ENCODE assay signal across 8 mouse cellular contexts in genomic region chr4:120650208-120650592, GRCm38 (mm10). TPM values are rescaled to one million over a fixed set of nuclear protein-coding genes. Genes with fewer than 3 reads are reported as not detected.
A peak's percentile ranks its signal among the peaks of the same experiment; 100 is the strongest.
DNase-seq lines count a peak whose midpoint lies in the region; ATAC-seq and TF ChIP-seq lines count a peak whose summit lies in the region.

No protein-coding gene starts in this region.

- H3K36me3 ChIP-seq in heart, embryonic 10.5 days = no peaks in the 10 kb centered on the region
- no peaks in the 10 kb centered on the region for H3K36me3 ChIP-seq in ES-E14 (ENCODE audit: control insufficient read depth, insufficient read depth, low read length, poor library complexity, severe bottlenecking)
- no peaks in the 10 kb centered on the region for H3K36me3 ChIP-seq in forebrain, embryonic 14.5 days (ENCODE audit: control insufficient read depth, insufficient read depth, low read length)
- no peaks in the 10 kb centered on the region for H3K36me3 ChIP-seq in liver, embryonic 14.5 days (replicated peaks; ENCODE audit: control insufficient read depth, insufficient read depth, low read depth)
- no peaks in the 10 kb centered on the region for H3K36me3 ChIP-seq in kidney, adult 2 months (ENCODE audit: control insufficient read depth, insufficient read depth, low read length)

- H3K27ac ChIP-seq in heart, embryonic 10.5 days = peak overlapping the region; percentile 84
- H3K27ac ChIP-seq in ES-E14 (ENCODE audit: insufficient read depth, low read depth, low read length, poor library complexity, severe bottlenecking) = no peak overlapping the region
- no peak overlapping the region for H3K27ac ChIP-seq in forebrain, embryonic 14.5 days (ENCODE audit: low read depth, low read length)
- no peak overlapping the region for H3K27ac ChIP-seq in liver, embryonic 14.5 days
- H3K27ac ChIP-seq in kidney, adult 2 months (ENCODE audit: insufficient read depth, low read depth, low read length) = no peak overlapping the region

- 20% methylated on average over 7 of the region's 7 CpGs for WGBS in heart, embryonic 10.5 days
- 20% methylated on average over 7 of the region's 7 CpGs for WGBS in forebrain, embryonic 14.5 days
- WGBS in liver, embryonic 14.5 days (ENCODE audit: insufficient replicate concordance) = 19% methylated on average over 7 of the region's 7 CpGs
- 37% methylated on average over 7 of the region's 7 CpGs for WGBS in kidney, adult 2 months

- peak overlapping the region; percentile 95 for H3K4me2 ChIP-seq in forebrain, embryonic 14.5 days (ENCODE audit: low read length)
- H3K4me2 ChIP-seq in liver, embryonic 14.5 days (ENCODE audit: low read depth) = peak overlapping the region; percentile 95

- TF ChIP-seq CTCF in liver, embryonic 14.5 days (IDR thresholded peaks at IDR 0.05; ENCODE audit: low read depth) = no peak
- TF ChIP-seq CTCF in kidney, adult 2 months (conservative IDR thresholded peaks at IDR 0.05; ENCODE audit: insufficient read depth, insufficient read length, low read depth, low read length) = no peak

- H3K4me1 ChIP-seq in heart, embryonic 10.5 days = peaks cover 9% of the 10 kb centered on the region
- no peaks in the 10 kb centered on the region for H3K4me1 ChIP-seq in ES-E14 (ENCODE audit: control insufficient read depth in 2 of 2, insufficient read depth in 2 of 2, low read length in 2 of 2, poor library complexity in 1 of 2)
- H3K4me1 ChIP-seq in forebrain, embryonic 14.5 days (ENCODE audit: control insufficient read depth, insufficient read depth, low read length) = peaks cover 6% of the 10 kb centered on the region
- H3K4me1 ChIP-seq in liver, embryonic 14.5 days (replicated peaks; ENCODE audit: control insufficient read depth in 2 of 2, insufficient read depth in 2 of 2, low read length in 1 of 2) = peaks cover 6 to 16% of the 10 kb centered on the region in 2 experiments; a peak in 3 of 4 replicates
- H3K4me1 ChIP-seq in kidney, adult 2 months (ENCODE audit: control insufficient read depth, insufficient read depth, low read length) = no peaks in the 10 kb centered on the region

- no peak for TF ChIP-seq EP300 in liver, embryonic 14.5 days (IDR thresholded peaks at IDR 0.05; ENCODE audit: low read depth)

- ATAC-seq in forebrain, embryonic 14.5 days = peak; percentile 54; the same call in 1 of the 2 replicates
- ATAC-seq in liver, embryonic 14.5 days (ENCODE audit: insufficient read depth) = no peak

- peak overlapping the region; percentile 71 for H3K4me3 ChIP-seq in heart, embryonic 10.5 days
- H3K4me3 ChIP-seq in ES-E14 (ENCODE audit: insufficient read depth in 1 of 2, low read depth in 1 of 2, low read length in 2 of 2, poor library complexity in 1 of 2, severe bottlenecking in 1 of 2) = peak overlapping the region; percentile 60 to 63; a peak in 2 of 4 replicates
- H3K4me3 ChIP-seq in forebrain, embryonic 14.5 days (ENCODE audit: low read depth, low read length) = peak overlapping the region; percentile 49
- H3K4me3 ChIP-seq in liver, embryonic 14.5 days (ENCODE audit: insufficient read depth in 1 of 2, low read depth in 2 of 2, low read length in 2 of 2) = peak overlapping the region in 1 of 2 experiments; percentile 60; a peak in 2 of 4 replicates
- no peak overlapping the region for H3K4me3 ChIP-seq in kidney, adult 2 months (ENCODE audit: insufficient read depth, low read depth, low read length)

- peaks cover 69% of the 10 kb centered on the region for H3K27me3 ChIP-seq in heart, embryonic 10.5 days (ENCODE audit: insufficient read depth, poor library complexity, severe bottlenecking)
- H3K27me3 ChIP-seq in forebrain, embryonic 14.5 days (replicated peaks; ENCODE audit: control insufficient read depth, insufficient read depth, low read length) = peaks cover 13% of the 10 kb centered on the region; the same call in 1 of the 2 replicates
- H3K27me3 ChIP-seq in liver, embryonic 14.5 days (ENCODE audit: control insufficient read depth, insufficient read depth, low read length) = peaks cover 28% of the 10 kb centered on the region
- peaks cover 1% of the 10 kb centered on the region for H3K27me3 ChIP-seq in kidney, adult 2 months (replicated peaks; ENCODE audit: control insufficient read depth, insufficient read depth, low read length)

- in situ Hi-C loops in ES-E14 (cut with MboI; ENCODE audit: low sequenced_read_pairs in 2 of 2, unreplicated experiment in 2 of 2) = no loop called here

- H3K9ac ChIP-seq in ES-E14 (ENCODE audit: insufficient read depth, low read depth, low read length, poor library complexity, severe bottlenecking) = no peak overlapping the region
- H3K9ac ChIP-seq in forebrain, embryonic 14.5 days (ENCODE audit: low read length) = peak overlapping the region; percentile 71
- peak overlapping the region; percentile 72; the same call in 1 of the 2 replicates for H3K9ac ChIP-seq in liver, embryonic 14.5 days (replicated peaks)

- DNase-seq in heart, embryonic 10.5 days (ENCODE audit: low spot score) = no peak
- DNase-seq in heart, adult 8-10 months (ENCODE audit: low spot score) = no peak
- no peak for DNase-seq in ES-E14 (ENCODE audit: low read depth, low spot score)
- no peak for DNase-seq in forebrain, embryonic 14.5 days (ENCODE audit: low spot score)
- no peak for DNase-seq in liver, embryonic 14.5 days (ENCODE audit: low read depth in 3 of 3, low spot score in 3 of 3)
- DNase-seq in spleen, adult 18-20 months = no peak
- DNase-seq in left cerebral cortex, adult 11 months (ENCODE audit: low spot score) = no peak
- DNase-seq in kidney, adult 2 months = no peak

- no peak for TF ChIP-seq POLR2A in kidney, adult 2 months (IDR thresholded peaks at IDR 0.05; ENCODE audit: low read depth, low read length)

- H3K9me3 ChIP-seq in heart, embryonic 10.5 days = 0 out of 2 replicates have a peak, but pooled peaks cover 3% of the 10 kb centered on the region
- no peaks in the 10 kb centered on the region for H3K9me3 ChIP-seq in ES-E14 (ENCODE audit: control insufficient read depth, insufficient read depth, low read depth, low read length)
- no peaks in the 10 kb centered on the region for H3K9me3 ChIP-seq in forebrain, embryonic 14.5 days (replicated peaks; ENCODE audit: control insufficient read depth, low read length)
- H3K9me3 ChIP-seq in liver, embryonic 14.5 days (ENCODE audit: control insufficient read depth, low read length) = no peaks in the 10 kb centered on the region

TF ChIP-seq in ES-E14, 5 proteins besides CTCF, POLR2A, EP300 and RAD21:
- TF ChIP-seq ZNF384 (IDR thresholded peaks at IDR 0.05; ENCODE audit: low read depth, low read length) (no peak), CHD2 (IDR thresholded peaks at IDR 0.05; ENCODE audit: low read depth, low read length) (no peak), MAFK (IDR thresholded peaks at IDR 0.05; ENCODE audit: insufficient read depth, low read depth, low read length) (no peak), ZC3H11A (IDR thresholded peaks at IDR 0.05; ENCODE audit: borderline replicate concordance, low read depth, low read length) (no peak), HCFC1 (IDR thresholded peaks at IDR 0.05; ENCODE audit: borderline replicate concordance, insufficient read depth, low read length) (no peak)

RNA-seq across cellular contexts. Expression of gene Cited4, which starts 16.2 kb away (rescaled TPM):
- polyA plus RNA-seq in heart, embryonic 10.5 days (2016; fragmentation: Nextera tagmentation; extraction: Ambion mirVana) = 47.3 and 47.5 TPM in 2 replicates
- 10 to 100 TPM; 26.2 to 42.1 (median 32.5) TPM for total RNA-seq in heart, adult 8-10 months (2022)
- total RNA-seq in ES-E14 (2012; rRNA removed) = 2.7 and 3.7 TPM in 2 replicates
- polyA plus RNA-seq in forebrain, embryonic 14.5 days (2014; fragmentation: Nextera tagmentation; extraction: Ambion mirVana) = 0.17 and 0.23 TPM in 2 replicates
- 79.1 and 109 TPM in 2 replicates for polyA plus RNA-seq in liver, embryonic 14.5 days (2012; rRNA removed)
- polyA plus RNA-seq in liver, embryonic 14.5 days (2014; fragmentation: Nextera tagmentation; extraction: Ambion mirVana) = 76.6 and 95.2 TPM in 2 replicates
- 4.2 and 5.9 TPM in 2 replicates for polyA plus RNA-seq in kidney, adult 2 months (2012; rRNA removed)
